Mouse (Mus musculus) heart, adult 18-20 months (tissue): ENCODE measurements around the gene Lama2. TPM values are rescaled to one million over a fixed set of nuclear protein-coding genes. Genes with fewer than 3 reads are reported as not detected.

Experiments
- DNase-seq, 2 experiments: peaks; one replicate each; pipeline ENCODE4 v3.0.0; 2021 to 2022; ENCODE audit warnings: mixed read lengths in 1 of 2
- long read RNA-seq, 2 experiments: library from polyadenylated mRNA; stranded (forward); transcript quantifications; one replicate each; pipeline ENCODE4 v2.0.0; 2021
- total RNA-seq, 2 experiments: library from RNA; stranded (reverse); gene quantifications; 2 replicates each; pipeline ENCODE4 v1.2.3; 2021

Lama2 gene
- 10 to 100 TPM; 75.3 to 82.6 TPM for total RNA-seq
- long read RNA-seq, experiment 1, partial matches to known transcripts, result 4 of 10 reads
- long read RNA-seq, experiment 1, other reads (novel, unspliced or antisense), result 6 of 10 reads
- long read RNA-seq, experiment 2, partial matches to known transcripts, result 1 of 5 reads
- long read RNA-seq, experiment 2, other reads (novel, unspliced or antisense), result 4 of 5 reads

GRCm38 (mm10) chr10:27619658-27620057 lies at the start of gene Lama2:
Gene Lama2 (minus strand): TSS chr10:27619758.
- no peak for DNase-seq

- no peak for DNase-seq
These were observed 44.8 kb upstream of the Lama2 start for GRCm38 (mm10) chr10:27664391-27664790.

GRCm38 (mm10) chr10:27663396-27663795 lies 43.8 kb upstream of the Lama2 start:
- no peak for DNase-seq

- DNase-seq, result peak; percentile 19 to 24
These were observed 34.6 kb upstream of the Lama2 start for GRCm38 (mm10) chr10:27654164-27654563.

- DNase-seq, result peak; percentile 38 to 45
These were observed 33.3 kb upstream of the Lama2 start for GRCm38 (mm10) chr10:27652694-27653335.

GRCm38 (mm10) chr10:27635721-27636120 lies 16.2 kb upstream of the Lama2 start:
- DNase-seq, result no peak

- no peak for DNase-seq
These were observed 11.4 kb upstream of the Lama2 start for GRCm38 (mm10) chr10:27631002-27631401.

GRCm38 (mm10) chr10:27621697-27622449 lies 2.3 kb upstream of the Lama2 start:
- DNase-seq, result peak; percentile 74 to 76

- DNase-seq, result no peak
These were observed 2.0 kb downstream of the Lama2 start for GRCm38 (mm10) chr10:27617522-27618020.

- peak; percentile 76 to 81 for DNase-seq
These were observed 2.7 kb downstream of the Lama2 start for GRCm38 (mm10) chr10:27616641-27617415.

- DNase-seq, result no peak
These were observed 23.9 kb downstream of the Lama2 start for GRCm38 (mm10) chr10:27595675-27596074.

- peak; percentile 29 to 49 for DNase-seq
These were observed 86.3 kb downstream of the Lama2 start for GRCm38 (mm10) chr10:27533217-27533616.

- DNase-seq, result no peak
These were observed 110.6 kb downstream of the Lama2 start for GRCm38 (mm10) chr10:27508847-27509459.

- no peak for DNase-seq
These were observed 118.7 kb downstream of the Lama2 start for GRCm38 (mm10) chr10:27500863-27501262.

GRCm38 (mm10) chr10:27488452-27488851 lies 131.1 kb downstream of the Lama2 start:
- DNase-seq, result peak; percentile 59 to 62

GRCm38 (mm10) chr10:27484041-27484440 lies 135.5 kb downstream of the Lama2 start:
- DNase-seq, result no peak

- DNase-seq, result peak in 1 of 2 experiments; percentile 7
These were observed 144.0 kb downstream of the Lama2 start for GRCm38 (mm10) chr10:27475540-27475939.

GRCm38 (mm10) chr10:27468274-27468673 lies 151.3 kb downstream of the Lama2 start:
- no peak for DNase-seq

- no peak for DNase-seq
These were observed 205.7 kb downstream of the Lama2 start for GRCm38 (mm10) chr10:27413583-27414465.

- no peak for DNase-seq
These were observed 228.8 kb downstream of the Lama2 start for GRCm38 (mm10) chr10:27390753-27391152.

GRCm38 (mm10) chr10:27387531-27387930 lies 232.0 kb downstream of the Lama2 start:
- DNase-seq, result peak; percentile 57 to 78
